Mouse (Mus musculus): ENCODE measurements at regions not wholly inside any gene's neighbourhood (a gene's known extent, or its start where the extent isn't known, plus 50 kb on each side); places are given as distances from the start of the nearest gene placed in this dataset.
"Not testable (repeated sequence)": the region's sequence is repeated elsewhere in the genome, so short reads cannot be mapped to it uniquely, and the experiment has no call there.

GRCm38 (mm10) chr9:78846110-78846509 is 230.8 kb downstream of the Cd109 start:
- Histone ChIP-seq H3K4me2 (peak overlapping the region; percentile 22; the same call in 1 of the 2 replicates), H3K4me1 (replicated peaks) (no peaks in the 10 kb centered on the region; the same call in 1 of the 2 replicates), H3K27me3 (no peaks in the 10 kb centered on the region), H3K9me3 (no peaks in the 10 kb centered on the region), H3K4me3 (no peak overlapping the region), H3K27ac (replicated peaks) (no peak overlapping the region), H3K36me3 (no peaks in the 10 kb centered on the region), H3K9ac (no peak overlapping the region)
- ATAC-seq (ENCODE audit: low FRiP score, low read depth) = peak; percentile 71; the same call in 1 of the 2 replicates
- WGBS = 24% methylated on average over 7 of the region's 7 CpGs

DNA sequence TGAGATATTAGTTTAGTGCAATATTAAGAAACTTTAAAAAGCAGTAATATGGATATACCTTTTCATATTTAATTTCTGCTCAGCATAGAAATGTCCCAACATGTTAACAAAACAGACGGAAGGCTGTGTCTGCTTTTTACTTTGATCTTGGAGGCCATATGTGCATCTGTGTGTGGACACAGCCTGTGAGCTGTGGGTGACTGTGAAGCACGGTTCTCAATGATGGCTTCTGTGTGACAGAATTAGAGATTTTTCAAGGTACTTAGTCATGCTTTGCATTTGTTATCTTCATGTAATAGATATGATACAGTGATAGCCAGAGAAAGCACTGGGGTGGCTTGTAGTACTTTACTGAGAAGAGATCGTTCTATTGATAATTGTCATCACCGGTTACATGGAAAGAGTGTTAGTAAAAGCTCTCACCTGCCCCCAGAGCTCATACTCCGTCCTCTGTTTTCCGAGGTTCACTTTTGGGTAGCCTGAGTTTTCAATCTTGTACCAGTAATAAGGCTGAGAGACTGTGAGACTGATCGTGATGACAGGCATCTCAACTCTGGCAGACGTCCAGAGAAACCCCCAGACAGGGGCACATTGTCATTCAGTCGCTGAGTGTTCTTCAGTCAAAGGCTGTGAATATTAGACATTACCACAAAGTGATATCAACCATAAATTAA is 232.7 kb downstream of the Cd109 start:
- H3K4me1 ChIP-seq (replicated peaks) = no peaks in the 10 kb centered on the region; the same call in 1 of the 2 replicates
- H3K4me3 ChIP-seq = no peak overlapping the region
- no peak for ATAC-seq (ENCODE audit: low FRiP score, low read depth)
- no peaks in the 10 kb centered on the region for H3K36me3 ChIP-seq
- no peak overlapping the region for H3K27ac ChIP-seq (replicated peaks)
- WGBS = 57% methylated on average over 9 of the region's 9 CpGs
- H3K9me3 ChIP-seq = no peaks in the 10 kb centered on the region
- no peak overlapping the region for H3K4me2 ChIP-seq
- no peak overlapping the region for H3K9ac ChIP-seq
- H3K27me3 ChIP-seq = no peaks in the 10 kb centered on the region

- ATAC-seq (ENCODE audit: low FRiP score, low read depth) = not testable (repeated sequence)
Observed at GRCm38 (mm10) chr9:78848564-78848893, 233.2 kb downstream of the Cd109 start.

GRCm38 (mm10) chr9:78856981-78857380 is 241.6 kb downstream of the Cd109 start:
- H3K4me3 ChIP-seq = no peak overlapping the region
- no peak overlapping the region for H3K27ac ChIP-seq (replicated peaks)
- no peaks in the 10 kb centered on the region for H3K4me1 ChIP-seq (replicated peaks)
- H3K9ac ChIP-seq = no peak overlapping the region
- H3K4me2 ChIP-seq = no peak overlapping the region
- H3K9me3 ChIP-seq = no peaks in the 10 kb centered on the region
- H3K36me3 ChIP-seq = no peaks in the 10 kb centered on the region
- H3K27me3 ChIP-seq = no peaks in the 10 kb centered on the region
- ATAC-seq (ENCODE audit: low FRiP score, low read depth) = no peak
- 97% methylated on average over 1 of the region's 1 CpGs for WGBS

More at GRCm38 (mm10) chr9:78848564-78848893, 233.2 kb downstream of the Cd109 start:
- not testable (repeated sequence) for H3K4me3 ChIP-seq; H3K27ac ChIP-seq (replicated peaks); H3K4me1 ChIP-seq (replicated peaks); H3K9me3 ChIP-seq; H3K36me3 ChIP-seq; H3K9ac ChIP-seq; H3K27me3 ChIP-seq; H3K4me2 ChIP-seq
- WGBS = 54% methylated on average over 1 of the region's 1 CpGs

- WGBS = 86% methylated on average over 2 of the region's 2 CpGs
- Histone ChIP-seq H3K4me3 (no peak overlapping the region), H3K9ac (no peak overlapping the region), H3K27me3 (no peaks in the 10 kb centered on the region), H3K9me3 (no peaks in the 10 kb centered on the region), H3K4me2 (no peak overlapping the region), H3K4me1 (replicated peaks) (no peaks in the 10 kb centered on the region), H3K36me3 (no peaks in the 10 kb centered on the region), H3K27ac (replicated peaks) (no peak overlapping the region)
- no peak for ATAC-seq (ENCODE audit: low FRiP score, low read depth)
Observed at GRCm38 (mm10) chr9:78859956-78860355, 244.6 kb downstream of the Cd109 start.

DNA sequence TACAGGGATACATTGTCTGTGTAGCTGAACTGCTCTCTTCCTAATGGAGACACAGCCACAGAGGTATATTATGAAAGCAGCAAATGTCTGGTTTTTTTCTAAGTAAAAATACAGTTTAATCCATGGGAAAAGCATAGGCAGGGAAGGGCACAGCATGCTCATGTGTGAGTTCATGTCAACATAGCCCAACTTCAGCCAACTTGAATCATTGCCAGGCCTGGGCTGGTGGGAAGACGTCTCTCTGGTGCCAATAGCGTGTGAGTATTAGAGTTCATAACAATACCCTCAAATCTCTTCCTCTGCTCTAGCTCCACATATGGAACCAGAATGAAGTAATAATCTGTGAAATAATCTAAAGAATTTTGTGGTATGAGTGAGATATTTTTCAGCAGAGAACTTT is 257.2 kb downstream of the Cd109 start:
- WGBS = 62% methylated on average over 2 of the region's 2 CpGs
- ATAC-seq (ENCODE audit: low FRiP score, low read depth) = no peak

GRCm38 (mm10) chr9:78879955-78880642 is 264.8 kb downstream of the Cd109 start:
- ATAC-seq (ENCODE audit: low FRiP score, low read depth) = peak; percentile 90
- Histone ChIP-seq H3K27me3 (no peaks in the 10 kb centered on the region), H3K9me3 (no peaks in the 10 kb centered on the region), H3K27ac (replicated peaks) (peak overlapping the region; percentile 45; the same call in 1 of the 2 replicates), H3K4me3 (no peak overlapping the region), H3K4me1 (replicated peaks) (peaks cover 11% of the 10 kb centered on the region), H3K9ac (no peak overlapping the region), H3K36me3 (no peaks in the 10 kb centered on the region), H3K4me2 (no peak overlapping the region)
- WGBS = 34% methylated on average over 6 of the region's 6 CpGs

More for the DNA sequence above, 257.2 kb downstream of the Cd109 start:
- no peak overlapping the region for H3K4me2 ChIP-seq
- no peaks in the 10 kb centered on the region for H3K36me3 ChIP-seq
- no peaks in the 10 kb centered on the region for H3K27me3 ChIP-seq
- no peaks in the 10 kb centered on the region for H3K4me1 ChIP-seq (replicated peaks)
- no peak overlapping the region for H3K27ac ChIP-seq (replicated peaks)
- H3K9ac ChIP-seq = no peak overlapping the region
- H3K9me3 ChIP-seq = no peaks in the 10 kb centered on the region
- no peak overlapping the region for H3K4me3 ChIP-seq

- WGBS = 24% methylated on average over 4 of the region's 4 CpGs
Observed at GRCm38 (mm10) chr9:78880643-78881306, 265.4 kb downstream of the Cd109 start.

DNA sequence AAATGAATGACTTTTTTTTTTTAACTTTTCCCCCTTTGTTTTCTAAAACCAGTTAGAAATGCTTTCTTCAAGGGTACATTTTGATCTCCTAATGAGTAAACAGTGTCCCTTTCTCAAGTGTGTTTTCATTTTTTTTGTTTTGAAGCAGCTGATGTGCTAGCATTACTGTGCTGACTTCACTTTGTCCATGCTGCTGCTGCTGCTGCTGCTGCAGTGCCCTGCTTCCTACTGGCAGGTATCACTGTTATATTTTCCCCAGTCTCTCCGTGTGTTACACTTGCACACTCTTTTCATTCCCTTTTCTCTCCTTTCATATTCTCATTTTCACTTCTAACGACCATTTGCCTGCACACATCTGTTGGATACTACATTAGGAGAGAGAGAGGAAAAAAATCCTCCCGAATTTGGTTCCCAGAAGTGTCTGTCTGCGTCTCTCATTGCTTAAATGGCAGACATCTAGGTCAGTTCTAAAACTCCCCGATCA is 266.0 kb downstream of the Cd109 start:
- 51% methylated on average over 5 of the region's 5 CpGs for WGBS

More at GRCm38 (mm10) chr9:78880643-78881306, 265.4 kb downstream of the Cd109 start:
- peak; percentile 34; the same call in 1 of the 2 replicates for ATAC-seq (ENCODE audit: low FRiP score, low read depth)
- peaks cover 11% of the 10 kb centered on the region for H3K4me1 ChIP-seq (replicated peaks)
- H3K36me3 ChIP-seq = no peaks in the 10 kb centered on the region
- H3K27me3 ChIP-seq = no peaks in the 10 kb centered on the region
- H3K27ac ChIP-seq (replicated peaks) = peak overlapping the region; percentile 45; the same call in 1 of the 2 replicates
- H3K4me3 ChIP-seq = no peak overlapping the region
- H3K4me2 ChIP-seq = no peak overlapping the region
- H3K9me3 ChIP-seq = no peaks in the 10 kb centered on the region
- no peak overlapping the region for H3K9ac ChIP-seq

GRCm38 (mm10) chr9:78903211-78903610 is 287.9 kb downstream of the Cd109 start:
- no peaks in the 10 kb centered on the region for H3K36me3 ChIP-seq
- H3K4me2 ChIP-seq = no peak overlapping the region
- 80% methylated on average over 9 of the region's 9 CpGs for WGBS

More for the DNA sequence above, 266.0 kb downstream of the Cd109 start:
- H3K27ac ChIP-seq (replicated peaks) = no peak overlapping the region
- no peaks in the 10 kb centered on the region for H3K27me3 ChIP-seq
- H3K4me2 ChIP-seq = no peak overlapping the region
- H3K9me3 ChIP-seq = no peaks in the 10 kb centered on the region
- no peak overlapping the region for H3K4me3 ChIP-seq
- no peak for ATAC-seq (ENCODE audit: low FRiP score, low read depth)
- H3K9ac ChIP-seq = no peak overlapping the region
- H3K36me3 ChIP-seq = no peaks in the 10 kb centered on the region
- H3K4me1 ChIP-seq (replicated peaks) = peaks cover 11% of the 10 kb centered on the region

DNA sequence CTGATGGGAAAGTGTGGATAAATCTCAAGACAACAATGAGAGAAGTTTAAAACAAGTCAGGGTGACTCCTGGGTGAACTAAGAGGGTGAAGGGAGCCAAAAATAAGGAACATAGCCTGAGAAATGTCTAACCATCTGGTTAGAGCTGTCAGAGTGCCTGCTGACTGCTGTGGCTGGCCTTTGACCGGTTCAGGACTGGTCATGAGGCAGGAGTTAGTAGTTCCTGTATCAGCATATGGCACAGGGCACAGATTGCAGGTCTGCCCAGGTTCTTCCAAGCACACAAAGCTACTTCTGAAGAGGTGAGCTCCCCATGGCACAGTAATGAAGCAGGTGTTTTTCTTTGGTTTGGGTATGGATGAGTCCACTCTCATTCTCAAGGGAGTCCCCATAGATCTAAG is 302.0 kb downstream of the Cd109 start:
- H3K4me3 ChIP-seq = no peak overlapping the region
- H3K27me3 ChIP-seq = no peaks in the 10 kb centered on the region
- no peak for ATAC-seq (ENCODE audit: low FRiP score, low read depth)
- no peaks in the 10 kb centered on the region for H3K36me3 ChIP-seq
- H3K27ac ChIP-seq (replicated peaks) = no peak overlapping the region
- H3K4me2 ChIP-seq = no peak overlapping the region
- H3K9me3 ChIP-seq = no peaks in the 10 kb centered on the region
- no peaks in the 10 kb centered on the region for H3K4me1 ChIP-seq (replicated peaks)
- H3K9ac ChIP-seq = no peak overlapping the region
- 95% methylated on average over 1 of the region's 1 CpGs for WGBS

More at GRCm38 (mm10) chr9:78903211-78903610, 287.9 kb downstream of the Cd109 start:
- H3K4me3 ChIP-seq = no peak overlapping the region
- no peak overlapping the region for H3K9ac ChIP-seq
- H3K9me3 ChIP-seq = no peaks in the 10 kb centered on the region
- ATAC-seq (ENCODE audit: low FRiP score, low read depth) = no peak
- no peaks in the 10 kb centered on the region for H3K4me1 ChIP-seq (replicated peaks)
- no peaks in the 10 kb centered on the region for H3K27me3 ChIP-seq
- H3K27ac ChIP-seq (replicated peaks) = no peak overlapping the region

Measured in hindbrain, embryonic 15.5 days (tissue).